Mouse (Mus musculus) midbrain, embryonic 15.5 days (tissue): ENCODE data around the gene Klhl30. TPM values are rescaled to one million over a fixed set of nuclear protein-coding genes. Genes with fewer than 3 reads are reported as not detected.

ENCODE experiments used
- ATAC-seq: fragments of 200-750 bp; cut with Nextera tagmentation; replicated peaks from 2 replicates; pipeline ENCODE4 v1.8.0; 2017; ENCODE audit warnings: moderate TSS enrichment
- H3K27ac ChIP-seq: fragments of 300-500 bp; sonication (generic); 2 replicates; pipeline ENCODE4 v1.5.1; 2015; ENCODE audit warnings: mild to moderate bottlenecking, inconsistent platforms
- H3K27me3 ChIP-seq: fragments of 300-500 bp; sonication (generic); replicated peaks from 2 replicates; pipeline ENCODE4 v1.6.1; 2015; ENCODE audit warnings: inconsistent platforms
- H3K36me3 ChIP-seq: fragments of 300-500 bp; sonication (generic); replicated peaks from 2 replicates; pipeline ENCODE4 v1.6.1; 2015; ENCODE audit warnings: inconsistent platforms
- H3K4me1 ChIP-seq: fragments of 300-500 bp; sonication (generic); 2 replicates; pipeline ENCODE4 v1.6.1; 2015; ENCODE audit warnings: inconsistent platforms
- H3K4me2 ChIP-seq: fragments of 300-500 bp; sonication (generic); 2 replicates; pipeline ENCODE4 v1.6.1; 2015; ENCODE audit warnings: inconsistent platforms, mild to moderate bottlenecking, moderate library complexity
- H3K4me3 ChIP-seq: fragments of 300-500 bp; sonication (generic); 2 replicates; pipeline ENCODE4 v1.5.1; 2015; ENCODE audit warnings: mild to moderate bottlenecking, inconsistent platforms
- H3K9ac ChIP-seq: fragments of 300-500 bp; sonication (generic); 2 replicates; pipeline ENCODE4 v1.6.1; 2015; ENCODE audit warnings: mild to moderate bottlenecking, inconsistent platforms
- H3K9me3 ChIP-seq: fragments of 300-500 bp; sonication (generic); 2 replicates; pipeline ENCODE4 v1.6.1; 2016; ENCODE audit warnings: inconsistent platforms
- WGBS: fragments of 180-500 bp; shearing (Covaris S2); methylation state at CpG from one replicate; pipeline ENCODE4 v1.1.7; 2015; ENCODE audit warnings: mixed read lengths; 5-methylcytosine and 5-hydroxymethylcytosine counted together
- polyA plus RNA-seq: library from polyadenylated mRNA; unstranded; fragments of >200 nt; fragmentation: Nextera tagmentation; extraction: Ambion mirVana; gene quantifications from 2 replicates; pipeline ENCODE4 v1.2.1, GENCODE M21; 2015

Klhl30 gene
- polyA plus RNA-seq, 1 experiment from 2014 or later, result 0.09 TPM

DNA sequence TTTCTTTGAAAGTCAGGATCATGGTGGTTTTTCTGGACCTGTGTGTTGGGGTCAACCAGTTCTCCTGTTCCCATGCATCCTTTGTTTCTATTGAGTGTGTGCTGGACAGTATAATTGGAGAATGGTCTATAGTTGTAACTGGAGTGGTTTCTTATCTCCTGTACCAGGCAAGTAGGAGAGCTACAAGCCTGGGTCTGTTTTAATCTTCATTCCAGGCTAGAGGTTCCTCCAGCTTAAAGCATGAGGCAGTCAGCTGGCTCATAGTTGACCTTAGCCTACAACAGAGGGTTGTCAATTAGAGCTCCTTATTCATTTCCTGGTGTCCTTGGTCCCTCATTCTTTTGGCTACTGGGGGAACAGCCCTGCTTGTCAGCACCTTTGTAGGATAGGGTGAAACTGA, 17.2 kb upstream of the Klhl30 start:
- no peak overlapping the region for H3K27ac ChIP-seq
- H3K4me2 ChIP-seq, result no peak overlapping the region
- no peaks in the 10 kb centered on the region for H3K4me1 ChIP-seq
- H3K9ac ChIP-seq, result no peak overlapping the region
- ATAC-seq, result no peak
- H3K27me3 ChIP-seq, result no peaks in the 10 kb centered on the region
- H3K36me3 ChIP-seq, result no peaks in the 10 kb centered on the region
- H3K4me3 ChIP-seq, result no peak overlapping the region
- no peaks in the 10 kb centered on the region for H3K9me3 ChIP-seq

DNA sequence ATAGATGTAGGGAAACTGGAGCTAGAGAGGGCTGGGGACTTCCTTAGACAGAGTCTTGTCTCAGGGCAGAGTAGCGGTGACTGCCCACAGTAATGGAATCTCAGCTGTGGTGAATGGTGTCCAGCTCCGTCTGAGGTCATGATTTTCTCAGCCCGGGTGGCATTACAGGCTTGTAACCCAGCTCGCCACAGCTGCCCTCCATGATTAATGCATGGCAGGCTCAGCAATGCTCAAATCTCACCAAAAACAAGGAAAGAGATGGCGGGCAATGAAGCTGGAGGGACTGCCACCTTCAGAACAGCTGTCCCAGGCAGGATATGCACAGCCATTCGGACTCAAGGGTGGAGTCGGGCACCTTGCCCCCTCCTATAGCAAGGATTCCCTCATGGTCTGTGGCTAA, 13.5 kb upstream of the Klhl30 start:
- no peak overlapping the region for H3K4me2 ChIP-seq
- H3K27me3 ChIP-seq, result 0 out of 2 replicates have a peak, but pooled peaks cover 3% of the 10 kb centered on the region
- no peak overlapping the region for H3K9ac ChIP-seq
- 85% methylated on average over 7 of the region's 7 CpGs for WGBS
- H3K4me1 ChIP-seq, result no peaks in the 10 kb centered on the region
- H3K4me3 ChIP-seq, result no peak overlapping the region
- no peak overlapping the region for H3K27ac ChIP-seq
- no peaks in the 10 kb centered on the region for H3K36me3 ChIP-seq
- ATAC-seq, result no peak
- H3K9me3 ChIP-seq, result no peaks in the 10 kb centered on the region

DNA sequence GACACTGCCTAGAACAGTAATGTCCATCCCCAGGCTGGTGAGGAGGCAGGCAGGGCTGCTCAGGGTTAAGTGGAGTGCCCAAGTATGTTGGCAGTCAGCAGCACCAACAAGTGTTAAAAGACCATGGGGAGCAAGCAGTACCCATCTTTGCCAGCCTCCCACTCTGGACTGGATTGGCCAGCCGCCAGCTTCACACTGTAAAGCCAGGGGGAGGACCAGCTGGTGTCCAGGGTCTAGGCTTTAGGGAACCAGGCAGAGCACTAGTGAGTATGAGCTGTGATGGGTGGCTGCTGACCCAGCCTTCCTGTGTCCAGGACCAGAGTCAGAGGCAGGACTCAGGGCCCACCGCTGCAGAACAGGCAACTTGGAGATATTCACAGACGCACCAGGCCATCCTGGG, 6.8 kb upstream of the Klhl30 start:
- Histone ChIP-seq H3K9me3 (no peaks in the 10 kb centered on the region), H3K27me3 (peaks cover 42% of the 10 kb centered on the region), H3K36me3 (no peaks in the 10 kb centered on the region), H3K4me1 (peaks cover 10% of the 10 kb centered on the region), H3K9ac (no peak overlapping the region), H3K27ac (no peak overlapping the region), H3K4me2 (no peak overlapping the region), H3K4me3 (no peak overlapping the region)
- 84% methylated on average over 3 of the region's 3 CpGs for WGBS
- ATAC-seq, result no peak

DNA sequence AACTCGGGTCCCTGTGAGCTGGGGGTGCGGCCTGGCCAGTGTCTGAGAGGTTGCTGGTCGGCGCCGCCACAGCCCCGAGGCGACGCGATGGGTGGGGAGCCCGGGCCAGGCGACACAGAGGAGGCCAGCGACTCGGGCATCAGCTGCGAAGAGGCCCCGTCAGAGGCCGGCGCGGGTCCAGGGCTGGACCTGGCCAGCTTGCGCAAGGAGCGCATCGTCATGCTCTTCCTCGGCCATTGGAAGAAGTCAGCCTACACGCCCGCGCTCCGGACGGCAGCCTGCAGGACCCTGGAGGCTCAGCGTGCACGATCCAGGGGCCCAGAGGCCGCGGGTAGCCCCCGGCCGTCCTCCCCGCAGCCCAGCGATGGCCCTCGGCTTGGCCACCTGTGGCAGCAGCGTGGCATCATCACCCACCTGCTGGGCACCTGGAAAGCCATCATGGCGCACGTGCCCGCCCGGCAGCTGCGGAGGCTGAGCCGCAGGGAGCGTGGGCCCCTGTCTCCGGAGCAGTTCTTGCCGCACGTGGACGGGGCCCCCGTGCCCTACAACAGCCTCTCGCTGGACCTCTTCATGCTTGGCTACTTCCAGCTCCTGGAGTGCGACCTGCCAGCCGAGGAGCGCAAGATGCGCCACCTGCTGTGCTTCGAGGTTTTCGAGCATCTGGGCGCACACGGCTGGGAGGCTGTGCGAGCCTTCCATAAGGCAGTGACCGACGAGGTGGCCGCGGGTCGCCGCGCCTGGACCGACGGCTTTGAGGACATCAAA, 5.7 kb upstream of the Klhl30 start:
- Histone ChIP-seq H3K4me3 (peak overlapping the region; percentile 32), H3K27ac (no peak overlapping the region), H3K9ac (no peak overlapping the region), H3K36me3 (no peaks in the 10 kb centered on the region), H3K4me1 (peaks cover 10% of the 10 kb centered on the region), H3K9me3 (no peaks in the 10 kb centered on the region), H3K4me2 (peak overlapping the region; percentile 52), H3K27me3 (peaks cover 42% of the 10 kb centered on the region)
- no peak; the same call in 1 of the 2 replicates for ATAC-seq
- 5% methylated on average over 68 of the region's 68 CpGs for WGBS

DNA sequence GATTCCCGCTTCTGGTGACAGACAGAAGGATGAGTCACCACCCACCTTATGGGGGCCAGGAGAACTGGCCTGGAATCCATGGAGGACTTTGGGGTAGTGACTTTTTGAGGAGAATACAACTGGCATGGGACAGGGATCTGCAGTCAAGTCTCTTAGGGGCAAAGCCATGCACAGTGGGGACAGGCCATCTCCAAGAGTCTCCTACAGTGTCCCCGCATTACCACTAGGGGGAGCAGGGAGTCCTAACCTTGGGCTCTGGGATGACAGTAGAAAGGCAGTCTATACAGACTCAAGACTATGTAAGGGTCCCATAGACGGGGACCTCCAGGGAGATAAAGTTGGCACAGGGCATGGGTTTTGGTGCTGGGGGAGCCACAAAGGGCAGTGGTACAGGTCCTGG, 3.9 kb upstream of the Klhl30 start:
- no peak overlapping the region for H3K9ac ChIP-seq
- no peak overlapping the region for H3K4me2 ChIP-seq
- no peak overlapping the region for H3K4me3 ChIP-seq
- no peaks in the 10 kb centered on the region for H3K36me3 ChIP-seq
- 36% methylated on average over 3 of the region's 3 CpGs for WGBS
- no peak overlapping the region for H3K27ac ChIP-seq
- H3K27me3 ChIP-seq, result peaks cover 39% of the 10 kb centered on the region
- peak; percentile 70; the same call in 1 of the 2 replicates for ATAC-seq
- H3K9me3 ChIP-seq, result no peaks in the 10 kb centered on the region
- H3K4me1 ChIP-seq, result peaks cover 10% of the 10 kb centered on the region

DNA sequence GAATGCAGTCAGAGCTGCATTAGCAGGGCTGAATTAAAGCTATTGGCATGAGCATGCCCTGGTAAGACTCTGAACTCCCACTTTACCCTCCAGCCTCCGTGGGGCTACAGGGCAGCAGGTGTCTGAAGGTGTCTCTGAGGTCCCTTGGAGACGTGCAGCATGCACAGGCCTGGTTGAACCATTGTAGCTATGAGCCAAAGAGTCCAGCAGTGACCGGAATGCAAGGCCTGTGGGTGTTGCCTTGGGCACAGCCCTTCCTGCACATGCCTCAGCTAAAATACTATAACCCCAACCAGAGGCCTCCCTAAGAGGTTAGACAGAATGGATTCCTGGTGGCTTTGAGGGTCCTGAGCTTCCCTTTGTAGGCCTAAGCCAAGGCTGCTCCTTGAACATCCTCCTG, 433 bp downstream of the Klhl30 start:
- no peak overlapping the region for H3K4me3 ChIP-seq
- no peaks in the 10 kb centered on the region for H3K4me1 ChIP-seq
- H3K27ac ChIP-seq, result no peak overlapping the region
- H3K4me2 ChIP-seq, result no peak overlapping the region
- no peaks in the 10 kb centered on the region for H3K36me3 ChIP-seq
- WGBS, result 80% methylated on average over 3 of the region's 3 CpGs
- no peaks in the 10 kb centered on the region for H3K9me3 ChIP-seq
- ATAC-seq, result no peak
- no peak overlapping the region for H3K9ac ChIP-seq
- H3K27me3 ChIP-seq, result peaks cover 8% of the 10 kb centered on the region

DNA sequence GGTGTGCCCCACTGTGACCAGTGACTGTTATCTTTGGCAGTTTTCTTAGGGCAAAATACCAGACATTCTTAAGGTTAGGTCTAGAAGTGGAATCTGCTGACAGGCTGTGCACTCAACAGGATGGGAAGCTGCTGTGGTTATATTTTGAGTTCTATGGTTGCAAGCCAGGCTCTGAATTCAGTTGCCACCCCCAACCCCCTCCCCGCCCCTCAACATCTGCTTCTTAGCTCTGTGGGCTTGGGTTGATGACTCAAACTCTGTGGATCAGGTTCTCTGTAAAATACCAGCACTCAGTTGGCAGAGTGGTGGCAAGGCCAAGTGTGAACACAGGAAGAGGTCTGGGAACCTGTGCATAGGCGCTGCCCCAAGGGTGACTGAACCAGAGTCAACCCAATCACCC, 1.5 kb downstream of the Klhl30 start:
- 89% methylated on average over 2 of the region's 2 CpGs for WGBS
- H3K36me3 ChIP-seq, result no peaks in the 10 kb centered on the region
- no peak overlapping the region for H3K9ac ChIP-seq

DNA sequence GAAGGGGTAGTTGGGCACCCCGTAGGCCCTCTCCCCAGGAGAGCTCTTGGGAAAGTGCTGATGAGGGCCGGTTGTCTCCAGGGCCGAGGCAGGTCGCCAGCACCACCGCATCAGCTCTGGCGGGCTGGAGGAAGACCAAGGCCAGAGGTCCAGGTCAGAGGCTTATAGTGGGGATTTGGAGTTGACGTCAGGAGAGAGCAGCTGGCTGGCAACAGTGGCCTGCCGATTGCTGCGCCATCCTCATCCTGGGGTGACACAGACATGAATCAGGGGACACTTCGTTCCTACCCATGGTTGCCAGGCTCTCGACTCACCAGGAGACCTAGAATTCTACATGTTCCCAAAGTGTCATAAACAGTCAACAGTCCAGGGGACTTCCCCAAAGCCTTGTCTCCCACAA, 5.3 kb downstream of the Klhl30 start:
- ATAC-seq, result no peak
- no peaks in the 10 kb centered on the region for H3K27me3 ChIP-seq
- 86% methylated on average over 11 of the region's 11 CpGs for WGBS
- no peaks in the 10 kb centered on the region for H3K4me1 ChIP-seq
- no peak overlapping the region for H3K4me3 ChIP-seq
- no peaks in the 10 kb centered on the region for H3K36me3 ChIP-seq
- H3K9me3 ChIP-seq, result no peaks in the 10 kb centered on the region
- H3K9ac ChIP-seq, result no peak overlapping the region
- no peak overlapping the region for H3K4me2 ChIP-seq
- H3K27ac ChIP-seq, result no peak overlapping the region

More for the DNA sequence above, 1.5 kb downstream of the Klhl30 start:
- Histone ChIP-seq H3K27ac (no peak overlapping the region), H3K27me3 (0 out of 2 replicates have a peak, but pooled peaks cover 2% of the 10 kb centered on the region), H3K9me3 (no peaks in the 10 kb centered on the region), H3K4me2 (no peak overlapping the region), H3K4me3 (no peak overlapping the region), H3K4me1 (no peaks in the 10 kb centered on the region)
- ATAC-seq, result no peak

DNA sequence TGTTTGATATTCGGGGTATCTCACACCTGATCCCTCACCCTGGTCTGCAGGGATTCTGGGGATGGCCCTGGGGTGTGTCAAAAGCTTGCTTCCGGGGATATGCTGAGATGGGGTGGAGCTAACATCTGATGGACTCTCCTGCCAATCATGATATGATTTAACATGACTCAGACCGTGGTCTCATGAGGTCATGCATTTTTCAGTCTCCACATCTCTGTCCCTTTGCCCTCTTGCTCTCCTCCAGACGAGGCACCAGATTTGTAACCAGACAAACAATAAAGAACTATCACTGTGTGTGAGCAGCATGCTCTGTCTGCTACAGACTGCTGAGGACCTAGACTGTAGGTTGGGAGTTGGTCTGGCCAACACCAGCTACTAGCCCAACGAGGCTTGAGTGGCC, 11.3 kb downstream of the Klhl30 start:
- 85% methylated on average over 5 of the region's 5 CpGs for WGBS
- peaks cover 14% of the 10 kb centered on the region for H3K27me3 ChIP-seq
- no peak overlapping the region for H3K9ac ChIP-seq
- peaks cover 8% of the 10 kb centered on the region for H3K4me1 ChIP-seq
- no peaks in the 10 kb centered on the region for H3K9me3 ChIP-seq
- no peak overlapping the region for H3K4me2 ChIP-seq
- ATAC-seq, result no peak
- H3K36me3 ChIP-seq, result no peaks in the 10 kb centered on the region
- H3K4me3 ChIP-seq, result no peak overlapping the region
- H3K27ac ChIP-seq, result no peak overlapping the region

DNA sequence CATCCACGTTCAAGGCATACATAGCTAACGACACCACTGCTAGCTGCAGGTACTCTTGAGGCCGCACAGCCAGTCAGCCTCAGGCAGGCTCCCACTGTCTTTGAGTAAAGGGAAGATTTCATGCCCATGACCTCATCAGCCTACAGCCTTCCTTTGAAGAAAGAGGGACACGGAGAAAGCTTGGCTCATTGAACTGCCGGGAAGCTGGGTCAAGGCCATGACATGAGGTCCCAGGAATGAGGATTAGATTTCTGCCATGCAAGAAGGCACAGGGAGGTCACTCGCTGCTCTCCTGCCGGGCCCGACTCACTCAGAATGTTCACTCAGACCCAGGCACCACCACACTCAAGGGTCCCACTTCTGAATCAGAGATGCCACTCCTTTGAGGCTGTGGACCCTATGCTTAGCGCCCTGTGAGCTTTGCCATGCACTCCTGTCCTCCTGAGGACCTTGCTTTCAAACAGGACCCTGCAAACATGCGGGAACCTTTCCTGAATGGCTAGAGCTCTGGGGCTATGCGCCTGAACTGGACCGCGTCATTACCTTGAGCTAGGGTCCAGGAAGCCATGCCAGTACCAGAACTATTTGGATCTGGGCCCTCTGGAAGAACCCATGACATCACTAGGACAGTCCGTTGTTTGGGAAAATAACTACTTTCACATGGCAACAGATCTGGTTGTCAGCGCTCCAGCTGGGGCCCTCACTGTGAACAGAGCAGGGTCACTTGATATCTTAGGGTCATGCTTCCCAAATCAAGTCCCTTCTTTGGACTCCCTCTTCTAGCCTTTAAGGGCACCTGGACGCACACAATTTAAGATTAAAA, 14.2 kb downstream of the Klhl30 start:
- H3K9ac ChIP-seq, result no peak overlapping the region
- no peak overlapping the region for H3K4me3 ChIP-seq
- peaks cover 8% of the 10 kb centered on the region for H3K4me1 ChIP-seq
- H3K9me3 ChIP-seq, result no peaks in the 10 kb centered on the region
- no peaks in the 10 kb centered on the region for H3K36me3 ChIP-seq
- no peak overlapping the region for H3K27ac ChIP-seq
- no peak for ATAC-seq
- peaks cover 18% of the 10 kb centered on the region for H3K27me3 ChIP-seq
- 95% methylated on average over 16 of the region's 16 CpGs for WGBS
- H3K4me2 ChIP-seq, result no peak overlapping the region

DNA sequence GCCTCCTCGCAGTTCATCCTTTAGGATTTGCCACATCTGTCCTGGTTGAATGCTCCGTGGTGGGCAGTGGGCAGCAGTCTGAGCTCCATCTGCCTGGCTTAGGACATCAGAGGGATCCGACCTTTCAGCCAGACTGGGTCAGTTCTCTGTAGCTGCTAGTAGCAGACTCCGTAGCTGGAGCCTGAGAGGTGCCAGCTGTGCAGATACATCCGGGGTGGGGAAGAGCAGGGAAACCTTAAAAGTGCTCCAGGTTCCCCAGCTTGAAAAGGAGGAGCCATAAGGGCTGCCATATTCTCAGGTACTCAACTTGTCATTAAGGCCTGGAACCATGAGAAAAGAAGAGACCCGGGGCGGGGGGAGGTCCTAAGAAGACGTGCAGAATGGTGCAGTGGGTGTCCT, 15.0 kb downstream of the Klhl30 start:
- Histone ChIP-seq H3K27me3 (peaks cover 18% of the 10 kb centered on the region), H3K4me1 (peaks cover 8% of the 10 kb centered on the region), H3K4me2 (peak overlapping the region; percentile 62), H3K9me3 (no peaks in the 10 kb centered on the region), H3K36me3 (no peaks in the 10 kb centered on the region), H3K9ac (no peak overlapping the region), H3K27ac (no peak overlapping the region), H3K4me3 (peak overlapping the region; percentile 35; the same call in 1 of the 2 replicates)
- WGBS, result 31% methylated on average over 8 of the region's 8 CpGs
- ATAC-seq, result 0 out of 2 replicates have a peak, but pooled peaks have one; percentile 18

DNA sequence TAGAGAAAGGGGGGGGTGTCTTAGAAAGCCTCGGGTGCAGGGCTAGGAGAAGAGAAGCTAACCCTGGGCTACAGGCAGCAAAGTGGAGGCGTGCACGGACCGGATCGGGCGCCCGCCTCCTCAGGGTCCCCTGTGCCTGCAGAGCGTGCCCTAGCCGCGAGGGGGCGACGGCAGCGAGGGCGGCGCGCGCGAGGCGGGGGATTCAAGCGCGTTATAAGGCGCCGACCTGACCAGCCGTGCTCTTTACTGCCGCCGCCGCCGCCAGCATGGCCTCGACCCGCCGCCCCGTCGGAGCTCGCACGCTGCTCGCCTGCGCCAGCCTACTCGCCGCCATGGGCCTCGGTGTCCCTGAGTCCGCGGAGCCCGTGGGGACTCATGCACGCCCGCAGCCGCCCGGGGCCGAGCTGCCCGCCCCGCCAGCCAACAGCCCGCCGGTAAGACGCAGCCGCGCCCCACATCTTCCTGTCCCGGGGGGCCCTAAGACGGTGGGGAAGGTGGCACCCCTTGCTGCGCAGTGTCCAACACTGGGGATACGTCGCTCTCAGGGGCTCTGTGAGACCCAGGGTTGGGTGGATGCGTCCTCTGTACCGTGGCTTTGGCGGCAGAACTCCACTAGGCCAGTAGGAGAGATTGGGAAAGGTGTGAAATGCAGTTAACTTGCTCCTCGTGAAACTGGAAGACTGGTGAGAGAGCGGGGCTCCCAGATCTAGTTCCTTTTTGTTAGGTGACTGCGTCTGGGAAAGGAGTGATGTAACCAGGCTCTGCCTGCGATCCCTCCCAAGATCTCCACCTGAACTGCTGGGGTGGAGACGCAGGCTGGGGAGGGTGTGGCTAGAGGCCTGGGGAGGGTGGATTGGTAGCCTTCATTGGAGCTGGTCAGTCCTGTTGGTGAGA, 15.6 kb downstream of the Klhl30 start, which contains the start of gene Erfe:
Gene Erfe, plus strand, starts transcription at position 216 of the 894 bp plus-strand sequence.
- WGBS, result 1% methylated on average over 67 of the region's 68 CpGs
- H3K9ac ChIP-seq, result peak within 1 kb of the TSS; percentile 24
- H3K4me2 ChIP-seq, result peak within 1 kb of the TSS; percentile 62
- H3K9me3 ChIP-seq, result no peaks in the 10 kb centered on the region
- H3K27ac ChIP-seq, result no peak within 1 kb of the TSS
- peak; percentile 51 for ATAC-seq
- peaks cover 8% of the 10 kb centered on the region for H3K4me1 ChIP-seq
- H3K36me3 ChIP-seq, result no peaks in the 10 kb centered on the region
- H3K4me3 ChIP-seq, result peak within 1 kb of the TSS; percentile 35
- H3K27me3 ChIP-seq, result peaks cover 18% of the 10 kb centered on the region
